Mouse (Mus musculus) mouse trophoblast stem cell (cell line): ENCODE data around the gene Iqsec2.

Experiments
- in situ Hi-C, 2 experiments: fragments of 300-500 bp; cut with MseI, MboI; formaldehyde crosslinking; loops; 2 replicates in 1 of 2; 3 replicates in 1 of 2; pipeline ENCODE4 v1.15.1; 2025

Iqsec2 gene

GRCm38 (mm10) chrX:152143941-152144741 lies at the start of gene Iqsec2:
TSS of gene Iqsec2 (plus strand) at chrX:152144268.
- in situ Hi-C loops, result no loop called here

GRCm38 (mm10) chrX:152097572-152097971 lies 46.5 kb upstream of the Iqsec2 start:
- in situ Hi-C loops, result no loop called here

GRCm38 (mm10) chrX:152121687-152122086 lies 22.4 kb upstream of the Iqsec2 start:
- in situ Hi-C loops, result no loop called here

DNA sequence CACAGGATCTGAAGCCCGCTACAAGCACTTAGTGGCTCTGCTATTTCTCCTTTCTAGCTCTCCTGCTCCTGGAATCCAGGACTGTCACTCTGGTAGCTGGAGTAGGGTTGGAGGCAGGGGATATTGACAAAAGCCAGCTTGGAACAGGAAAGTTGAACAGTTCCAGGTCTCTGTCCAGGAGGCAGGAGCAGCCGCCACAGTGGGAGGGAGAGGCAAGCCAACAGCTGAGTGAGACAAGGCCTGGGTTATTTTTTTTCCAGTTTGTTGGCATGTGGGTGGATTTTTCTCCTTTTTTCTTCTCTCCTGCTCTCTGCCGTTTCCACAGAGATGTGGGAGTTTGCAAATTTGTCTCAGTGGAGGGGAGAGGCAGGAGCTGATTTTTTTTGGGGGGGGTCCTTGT lies 13.3 kb upstream of the Iqsec2 start:
- in situ Hi-C loops, result no loop called here

DNA sequence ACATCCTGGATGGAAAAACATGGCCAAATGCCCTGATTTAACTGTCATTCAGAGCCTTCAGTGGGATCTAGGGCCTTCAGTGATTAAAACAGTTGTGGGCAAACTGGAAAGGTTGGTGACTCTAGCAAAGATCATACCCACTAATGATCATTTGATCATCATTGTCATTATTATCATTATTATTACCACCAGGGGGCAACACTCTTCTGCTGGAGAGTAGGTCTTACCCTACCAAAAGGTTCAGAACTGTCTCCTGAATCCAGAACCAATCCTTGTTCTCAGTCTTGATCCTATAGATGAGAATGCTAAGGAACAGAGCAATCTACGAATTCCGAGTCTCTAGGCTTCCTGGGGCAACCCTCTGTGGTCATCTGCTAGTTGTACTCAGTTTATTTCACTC lies 12.0 kb upstream of the Iqsec2 start:
- in situ Hi-C loops, result no loop called here

- in situ Hi-C loops, result no loop called here
Observed at GRCm38 (mm10) chrX:152135195-152135594, 8.9 kb upstream of the Iqsec2 start.

DNA sequence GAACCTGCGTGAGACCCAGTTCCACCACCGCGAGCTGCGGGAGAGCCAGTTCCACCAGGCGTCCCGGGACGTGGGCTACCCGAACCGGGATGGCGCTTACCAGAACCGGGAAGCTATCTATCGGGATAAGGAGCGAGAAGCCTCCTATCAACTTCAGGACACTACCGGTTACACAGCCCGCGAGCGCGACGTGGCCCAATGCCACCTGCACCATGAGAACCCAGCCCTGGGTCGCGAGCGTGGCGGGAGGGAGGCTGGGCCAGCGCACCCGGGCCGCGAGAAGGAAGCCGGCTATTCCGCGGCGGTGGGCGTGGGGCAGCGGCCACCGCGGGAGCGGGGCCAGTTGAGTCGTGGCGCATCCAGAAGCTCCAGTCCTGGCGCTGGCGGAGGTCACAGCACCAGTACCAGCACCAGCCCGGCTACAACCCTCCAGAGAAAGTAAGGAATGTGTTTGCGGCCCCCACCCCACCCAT lies 710 bp downstream of the Iqsec2 start:
- in situ Hi-C loops, result no loop called here

GRCm38 (mm10) chrX:152146150-152146549 lies 2.1 kb downstream of the Iqsec2 start:
- in situ Hi-C loops, result no loop called here

DNA sequence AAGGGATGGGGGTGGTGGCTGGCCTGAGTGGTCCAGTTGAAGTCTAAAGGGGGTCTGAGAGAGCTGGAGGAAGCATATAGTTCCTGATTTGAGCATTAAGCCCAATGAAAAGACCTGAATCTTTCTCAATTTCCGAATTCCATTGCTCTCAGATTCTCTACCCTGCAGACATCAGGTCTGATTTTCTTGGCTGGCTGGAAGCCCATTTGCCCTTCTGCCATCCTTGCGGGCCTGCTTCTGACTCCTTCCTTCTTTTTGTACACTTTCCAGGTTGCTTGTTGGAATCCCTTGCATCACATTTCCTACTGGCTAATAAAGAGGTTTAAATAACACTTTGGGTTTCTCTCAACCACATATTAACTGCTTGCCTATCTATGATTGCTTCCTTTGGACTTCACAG lies 2.6 kb downstream of the Iqsec2 start:
- in situ Hi-C loops, result no loop called here

- in situ Hi-C loops, result no loop called here
Observed at GRCm38 (mm10) chrX:152147451-152148116, 3.5 kb downstream of the Iqsec2 start.

- in situ Hi-C loops, result no loop called here
Observed at GRCm38 (mm10) chrX:152148706-152149105, 4.6 kb downstream of the Iqsec2 start.

DNA sequence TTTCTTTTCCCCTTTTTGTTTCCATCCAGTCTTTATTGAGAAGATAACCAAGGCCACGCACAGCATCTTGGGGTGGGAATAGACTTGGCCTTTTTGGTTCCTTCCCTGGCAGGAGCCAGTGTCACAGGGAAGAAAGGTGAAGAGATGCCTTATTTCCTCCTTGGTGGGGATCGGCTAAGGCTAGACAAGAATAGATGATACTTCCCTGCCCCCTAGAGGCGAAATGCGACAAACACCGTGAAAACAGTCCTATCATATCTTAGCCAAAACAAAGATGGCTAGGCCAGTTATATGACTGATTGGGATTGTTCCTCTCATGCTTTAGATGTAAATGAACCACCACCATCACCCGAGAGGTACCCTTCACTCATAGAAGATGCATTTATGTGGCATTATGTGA lies 7.6 kb downstream of the Iqsec2 start:
- in situ Hi-C loops, result no loop called here

- in situ Hi-C loops, result no loop called here
Observed at GRCm38 (mm10) chrX:152158294-152158693, 14.2 kb downstream of the Iqsec2 start.

GRCm38 (mm10) chrX:152161404-152161803 lies 17.3 kb downstream of the Iqsec2 start:
- in situ Hi-C loops, result no loop called here

- in situ Hi-C loops, result no loop called here
Observed at GRCm38 (mm10) chrX:152164061-152164460, 20.0 kb downstream of the Iqsec2 start.

DNA sequence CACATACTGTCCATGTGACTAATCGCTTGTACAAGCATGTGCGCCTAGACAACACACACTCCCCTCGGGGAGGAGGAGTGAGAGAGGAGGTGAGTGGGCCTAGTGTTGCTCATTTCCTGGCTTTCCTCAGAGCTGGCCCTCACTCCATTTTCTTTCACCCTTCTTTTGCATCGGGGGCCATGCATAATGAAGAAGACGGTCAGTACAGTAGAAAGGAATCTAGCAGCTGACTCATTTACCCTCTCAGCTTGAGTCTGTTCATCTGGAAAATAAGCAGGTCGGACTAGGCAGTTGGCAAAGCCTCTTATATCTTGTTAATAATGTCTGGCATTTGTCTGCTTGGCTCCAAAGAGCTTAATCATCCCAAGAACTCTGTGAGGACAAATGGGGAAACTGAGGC lies 22.1 kb downstream of the Iqsec2 start:
- in situ Hi-C loops, result no loop called here

- in situ Hi-C loops, result no loop called here
Observed at GRCm38 (mm10) chrX:152168521-152168920, 24.5 kb downstream of the Iqsec2 start.

- in situ Hi-C loops, result no loop called here
Observed at GRCm38 (mm10) chrX:152171041-152172026, 27.3 kb downstream of the Iqsec2 start.

- in situ Hi-C loops, result no loop called here
Observed at GRCm38 (mm10) chrX:152172487-152172935, 28.4 kb downstream of the Iqsec2 start.

- in situ Hi-C loops, result no loop called here
Observed at GRCm38 (mm10) chrX:152175284-152175683, 31.2 kb downstream of the Iqsec2 start.

DNA sequence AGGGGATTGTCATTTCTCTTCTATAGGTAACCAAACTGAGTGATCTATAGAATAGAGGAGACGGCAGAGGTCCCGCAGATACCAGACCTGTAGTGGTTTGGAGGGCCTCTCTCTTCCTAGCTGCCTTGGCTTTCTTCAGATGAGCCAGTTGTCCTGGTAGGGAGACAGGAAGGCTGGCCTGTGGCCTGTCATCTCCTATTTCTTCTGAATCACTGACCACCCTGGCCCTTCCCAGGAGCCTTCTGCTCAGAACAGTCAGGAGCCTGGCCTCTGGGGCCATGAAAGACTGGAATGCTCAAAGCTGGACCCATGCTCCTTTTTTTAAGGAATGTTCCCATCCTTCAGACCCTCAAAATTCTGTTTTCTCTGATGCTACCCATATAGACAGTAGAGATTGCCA lies 33.8 kb downstream of the Iqsec2 start:
- in situ Hi-C loops, result no loop called here
